Mouse (Mus musculus): ENCODE measurements around the gene Fkbp4. TPM values are rescaled to one million over a fixed set of nuclear protein-coding genes. Genes with fewer than 3 reads are reported as not detected.

Fkbp4 gene
- polyA plus RNA-seq, 1 experiment from 2014 or later, result 489 TPM

DNA sequence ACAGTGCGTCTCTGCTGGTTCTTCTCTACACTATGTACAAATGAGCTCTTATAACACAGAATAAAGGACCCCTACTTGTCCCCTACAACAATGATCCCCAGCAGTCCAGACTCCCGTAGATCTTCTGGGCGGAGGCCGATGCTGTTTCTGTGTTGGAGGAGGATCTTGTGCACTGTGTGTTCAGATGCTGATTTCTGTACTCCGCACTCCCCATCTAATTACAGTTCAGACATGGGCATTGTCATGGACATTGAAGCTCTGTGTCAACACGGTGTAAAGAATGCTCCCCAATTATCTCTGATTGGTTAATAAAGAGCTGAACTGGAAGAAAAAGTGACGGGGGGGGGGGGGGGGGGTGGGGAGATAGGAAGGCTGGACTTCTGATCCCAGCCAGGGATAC, 27.6 kb upstream of the Fkbp4 start:
- no peak for DNase-seq (ENCODE audit: low spot score)
- no peak overlapping the region for H3K4me3 ChIP-seq (ENCODE audit: low read depth, low read length)
- no peak for ATAC-seq (replicated peaks; ENCODE audit: low FRiP score, low TSS enrichment, low read depth)
- no peaks in the 10 kb centered on the region for H3K4me1 ChIP-seq (replicated peaks; ENCODE audit: control insufficient read depth, insufficient read depth, low read length)
- 44% methylated on average over 7 of the region's 7 CpGs for WGBS
- no peak overlapping the region for H3K4me2 ChIP-seq (ENCODE audit: low read length)
- H3K27ac ChIP-seq (ENCODE audit: low read depth), result no peak overlapping the region
- no peaks in the 10 kb centered on the region for H3K36me3 ChIP-seq (ENCODE audit: control insufficient read depth, insufficient read depth, low read length)
- H3K27me3 ChIP-seq (replicated peaks; ENCODE audit: control insufficient read depth, insufficient read depth, low read length), result no peaks in the 10 kb centered on the region
- H3K9ac ChIP-seq (ENCODE audit: low read length), result no peak overlapping the region
- no peaks in the 10 kb centered on the region for H3K9me3 ChIP-seq (ENCODE audit: control insufficient read depth, low read length)

DNA sequence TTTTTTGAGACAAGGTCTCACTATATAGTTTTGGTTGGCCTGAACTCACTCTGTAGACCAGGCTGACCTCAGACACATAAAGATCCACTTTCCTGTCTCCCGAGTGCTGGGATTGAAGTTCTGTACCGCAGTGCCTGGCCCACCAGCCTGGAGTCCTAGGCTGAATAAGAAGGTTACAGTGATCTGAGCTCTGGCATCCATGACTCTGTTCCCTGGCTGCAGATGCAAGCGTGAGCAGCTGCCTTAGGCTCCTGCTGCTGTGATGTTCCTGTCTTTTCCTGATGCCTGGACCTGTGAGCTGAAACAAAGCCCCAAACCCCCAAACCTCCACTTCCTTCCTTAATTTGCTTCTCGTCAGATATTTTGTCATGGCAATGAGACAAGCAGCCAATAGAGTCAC, 26.5 kb upstream of the Fkbp4 start:
- no peaks in the 10 kb centered on the region for H3K27me3 ChIP-seq (replicated peaks; ENCODE audit: control insufficient read depth, insufficient read depth, low read length)
- no peaks in the 10 kb centered on the region for H3K9me3 ChIP-seq (ENCODE audit: control insufficient read depth, low read length)
- H3K9ac ChIP-seq (ENCODE audit: low read length), result no peak overlapping the region
- DNase-seq (ENCODE audit: low spot score) (no peak), ATAC-seq (replicated peaks; ENCODE audit: low FRiP score, low TSS enrichment, low read depth) (no peak)
- 79% methylated on average over 4 of the region's 4 CpGs for WGBS
- H3K4me2 ChIP-seq (ENCODE audit: low read length), result no peak overlapping the region
- no peak overlapping the region for H3K27ac ChIP-seq (ENCODE audit: low read depth)
- no peaks in the 10 kb centered on the region for H3K4me1 ChIP-seq (replicated peaks; ENCODE audit: control insufficient read depth, insufficient read depth, low read length)
- no peak overlapping the region for H3K4me3 ChIP-seq (ENCODE audit: low read depth, low read length)
- H3K36me3 ChIP-seq (ENCODE audit: control insufficient read depth, insufficient read depth, low read length), result no peaks in the 10 kb centered on the region

DNA sequence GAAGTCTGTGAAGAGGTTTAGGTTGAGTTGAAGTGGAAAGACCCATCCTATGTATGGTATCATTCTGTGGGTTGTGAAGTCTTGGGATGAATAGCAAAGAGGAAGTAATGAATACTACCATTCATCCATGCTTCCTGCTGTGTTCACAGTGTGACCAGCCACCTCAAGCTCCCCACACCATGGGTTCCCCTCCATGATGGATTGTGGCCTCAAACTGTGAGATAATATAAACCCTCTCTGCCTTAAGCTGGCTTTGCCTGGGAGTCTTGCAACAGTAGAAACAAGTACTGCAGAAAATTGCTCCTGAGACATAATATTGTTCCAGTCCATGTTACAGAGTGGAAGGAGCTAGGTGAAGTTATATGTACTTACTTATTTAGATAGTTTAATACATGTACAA, 23.1 kb upstream of the Fkbp4 start:
- Histone ChIP-seq H3K9me3 (ENCODE audit: control insufficient read depth, low read length) (no peaks in the 10 kb centered on the region), H3K9ac (ENCODE audit: low read length) (no peak overlapping the region), H3K27me3 (replicated peaks; ENCODE audit: control insufficient read depth, insufficient read depth, low read length) (no peaks in the 10 kb centered on the region), H3K36me3 (ENCODE audit: control insufficient read depth, insufficient read depth, low read length) (no peaks in the 10 kb centered on the region), H3K4me2 (ENCODE audit: low read length) (no peak overlapping the region), H3K4me3 (ENCODE audit: low read depth, low read length) (no peak overlapping the region), H3K27ac (ENCODE audit: low read depth) (no peak overlapping the region), H3K4me1 (replicated peaks; ENCODE audit: control insufficient read depth, insufficient read depth, low read length) (no peaks in the 10 kb centered on the region)
- ATAC-seq (replicated peaks; ENCODE audit: low FRiP score, low TSS enrichment, low read depth) (no peak), DNase-seq (ENCODE audit: low spot score) (no peak)

DNA sequence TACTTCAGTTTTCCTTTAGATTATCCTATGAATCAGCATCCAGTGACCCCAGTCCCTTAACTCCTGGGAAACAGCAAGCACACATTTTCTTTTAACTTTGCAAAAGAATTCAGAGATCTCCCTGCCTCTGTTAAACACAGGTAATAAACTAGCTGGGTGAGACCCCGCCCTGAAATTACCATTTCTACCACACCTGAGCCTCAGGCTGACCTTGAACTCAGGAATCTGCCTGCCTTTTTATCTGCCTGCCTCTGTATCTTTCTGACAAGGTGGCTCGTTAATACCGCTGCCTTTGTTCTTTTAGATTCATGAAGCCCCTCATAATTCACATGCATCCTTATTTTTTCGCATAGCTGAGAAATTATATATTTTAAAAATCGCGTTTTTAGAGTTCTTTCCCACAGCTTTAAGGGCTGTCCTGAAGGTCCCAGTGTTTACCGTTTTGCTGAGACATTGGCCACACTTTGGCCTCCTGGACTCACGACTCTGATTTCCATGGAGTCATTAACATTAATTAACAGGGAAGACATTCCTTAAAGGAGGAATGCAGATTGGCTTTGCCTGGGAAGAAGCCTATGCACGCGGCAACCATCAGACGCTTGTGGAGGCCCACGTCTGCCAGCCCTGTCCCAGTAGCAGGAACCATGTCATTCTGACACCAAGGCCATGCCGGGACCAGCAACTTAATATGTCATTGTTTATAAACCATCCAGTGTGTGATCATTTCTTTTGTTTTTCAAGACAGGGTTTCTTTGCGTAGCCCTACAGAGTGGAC, 22.4 kb upstream of the Fkbp4 start:
- 79% methylated on average over 14 of the region's 14 CpGs for WGBS
- no peaks in the 10 kb centered on the region for H3K4me1 ChIP-seq (replicated peaks; ENCODE audit: control insufficient read depth, insufficient read depth, low read length)
- no peaks in the 10 kb centered on the region for H3K36me3 ChIP-seq (ENCODE audit: control insufficient read depth, insufficient read depth, low read length)
- H3K9me3 ChIP-seq (ENCODE audit: control insufficient read depth, low read length), result no peaks in the 10 kb centered on the region
- no peak for ATAC-seq (replicated peaks; ENCODE audit: low FRiP score, low TSS enrichment, low read depth)
- H3K4me3 ChIP-seq (ENCODE audit: low read depth, low read length), result no peak overlapping the region
- H3K9ac ChIP-seq (ENCODE audit: low read length), result no peak overlapping the region
- no peak overlapping the region for H3K27ac ChIP-seq (ENCODE audit: low read depth)
- no peaks in the 10 kb centered on the region for H3K27me3 ChIP-seq (replicated peaks; ENCODE audit: control insufficient read depth, insufficient read depth, low read length)
- DNase-seq (ENCODE audit: low spot score), result no peak
- H3K4me2 ChIP-seq (ENCODE audit: low read length), result no peak overlapping the region

DNA sequence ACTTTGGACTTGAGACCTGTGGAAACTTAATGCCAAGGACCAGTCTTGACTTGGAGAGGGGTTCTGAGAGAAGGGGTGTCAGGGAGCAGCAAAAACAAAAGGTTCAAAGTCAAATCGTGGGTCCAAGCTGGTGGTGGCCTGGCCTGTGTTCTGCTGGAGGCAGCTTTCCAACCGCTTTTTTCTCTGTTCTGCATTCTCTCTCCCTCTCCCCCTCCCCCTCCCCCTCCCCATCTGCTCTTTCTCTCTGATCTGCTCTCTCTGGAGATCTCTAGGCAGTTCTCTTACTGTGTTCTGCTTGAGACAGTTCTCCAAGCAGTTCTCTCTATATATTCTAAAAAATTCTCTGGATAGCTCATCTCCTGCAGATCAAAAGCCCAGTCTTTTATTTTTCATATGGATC, 21.8 kb upstream of the Fkbp4 start:
- Histone ChIP-seq H3K27ac (ENCODE audit: low read depth) (no peak overlapping the region), H3K36me3 (ENCODE audit: control insufficient read depth, insufficient read depth, low read length) (no peaks in the 10 kb centered on the region), H3K4me3 (ENCODE audit: low read depth, low read length) (no peak overlapping the region), H3K4me2 (ENCODE audit: low read length) (no peak overlapping the region), H3K9me3 (ENCODE audit: control insufficient read depth, low read length) (no peaks in the 10 kb centered on the region), H3K27me3 (replicated peaks; ENCODE audit: control insufficient read depth, insufficient read depth, low read length) (no peaks in the 10 kb centered on the region), H3K4me1 (replicated peaks; ENCODE audit: control insufficient read depth, insufficient read depth, low read length) (no peaks in the 10 kb centered on the region), H3K9ac (ENCODE audit: low read length) (no peak overlapping the region)
- ATAC-seq (replicated peaks; ENCODE audit: low FRiP score, low TSS enrichment, low read depth), result no peak
- 43% methylated on average over 2 of the region's 2 CpGs for WGBS
- no peak for DNase-seq (ENCODE audit: low spot score)

DNA sequence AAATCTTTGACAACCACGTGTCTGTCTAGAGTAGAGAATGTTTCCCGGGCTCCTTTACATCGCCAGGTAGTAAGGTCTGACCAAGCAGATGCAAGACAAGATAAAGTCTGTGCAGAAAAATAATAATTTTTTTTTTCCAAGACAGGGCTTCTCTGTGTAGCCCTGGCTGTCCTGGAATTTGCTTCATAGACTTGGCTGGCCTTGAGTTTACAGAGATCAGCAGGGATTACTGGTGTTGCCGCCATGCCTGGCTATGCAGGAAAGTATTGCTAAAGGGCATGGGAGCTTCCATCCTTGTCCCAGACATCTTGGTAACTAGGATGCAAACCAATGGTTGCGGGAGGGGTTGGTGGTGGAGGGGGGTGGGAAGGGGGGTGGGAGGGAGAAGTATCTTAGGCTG, 18.7 kb upstream of the Fkbp4 start:
- H3K9me3 ChIP-seq (ENCODE audit: control insufficient read depth, low read length), result no peaks in the 10 kb centered on the region
- H3K36me3 ChIP-seq (ENCODE audit: control insufficient read depth, insufficient read depth, low read length), result no peaks in the 10 kb centered on the region
- H3K4me3 ChIP-seq (ENCODE audit: low read depth, low read length), result no peak overlapping the region
- DNase-seq (ENCODE audit: low spot score) (no peak), ATAC-seq (replicated peaks; ENCODE audit: low FRiP score, low TSS enrichment, low read depth) (no peak)
- H3K4me2 ChIP-seq (ENCODE audit: low read length), result no peak overlapping the region
- H3K9ac ChIP-seq (ENCODE audit: low read length), result no peak overlapping the region
- no peaks in the 10 kb centered on the region for H3K27me3 ChIP-seq (replicated peaks; ENCODE audit: control insufficient read depth, insufficient read depth, low read length)
- no peak overlapping the region for H3K27ac ChIP-seq (ENCODE audit: low read depth)
- H3K4me1 ChIP-seq (replicated peaks; ENCODE audit: control insufficient read depth, insufficient read depth, low read length), result no peaks in the 10 kb centered on the region
- 78% methylated on average over 5 of the region's 5 CpGs for WGBS

DNA sequence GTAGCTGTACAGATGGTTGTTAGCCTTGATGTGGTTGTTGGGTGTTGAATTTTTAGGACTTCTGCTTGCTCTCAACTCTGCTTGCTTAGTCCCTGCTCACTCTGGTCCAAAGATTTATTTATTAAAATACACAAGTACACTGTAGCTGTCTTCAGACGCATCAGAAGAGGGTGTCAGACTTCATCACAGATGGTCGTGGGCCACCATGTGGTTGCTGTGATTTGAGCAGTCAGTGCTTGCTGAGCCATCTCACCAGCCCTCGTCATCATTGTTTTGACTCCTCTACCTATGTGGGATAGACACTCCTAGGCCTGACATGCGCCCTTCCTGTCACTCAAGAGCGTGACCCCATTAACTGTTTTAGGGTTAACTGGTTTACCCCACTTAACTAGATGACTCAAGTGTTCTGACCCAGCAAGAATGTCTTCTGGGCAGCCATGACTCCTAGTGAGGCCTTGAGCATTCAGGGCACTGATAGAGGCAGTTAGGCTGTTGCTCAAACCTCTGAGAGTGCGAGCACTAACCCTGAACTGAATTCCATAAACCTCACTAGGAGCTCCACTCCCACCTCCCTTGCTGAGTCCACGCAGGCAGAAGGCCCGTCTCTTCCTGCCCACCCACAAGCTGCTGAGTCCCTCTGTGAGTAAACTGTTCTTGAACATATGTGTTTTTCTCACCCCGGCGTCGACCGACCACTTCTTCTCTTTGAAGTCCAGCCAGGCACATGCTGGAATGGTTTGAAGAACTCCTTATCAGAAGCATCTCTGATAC, 17.5 kb upstream of the Fkbp4 start:
- H3K36me3 ChIP-seq (ENCODE audit: control insufficient read depth, insufficient read depth, low read length), result no peaks in the 10 kb centered on the region
- no peaks in the 10 kb centered on the region for H3K9me3 ChIP-seq (ENCODE audit: control insufficient read depth, low read length)
- 74% methylated on average over 12 of the region's 12 CpGs for WGBS
- no peaks in the 10 kb centered on the region for H3K4me1 ChIP-seq (replicated peaks; ENCODE audit: control insufficient read depth, insufficient read depth, low read length)
- no peak overlapping the region for H3K4me3 ChIP-seq (ENCODE audit: low read depth, low read length)
- no peak overlapping the region for H3K27ac ChIP-seq (ENCODE audit: low read depth)
- no peak overlapping the region for H3K9ac ChIP-seq (ENCODE audit: low read length)
- ATAC-seq (replicated peaks; ENCODE audit: low FRiP score, low TSS enrichment, low read depth) (no peak), DNase-seq (ENCODE audit: low spot score) (no peak)
- H3K4me2 ChIP-seq (ENCODE audit: low read length), result no peak overlapping the region
- H3K27me3 ChIP-seq (replicated peaks; ENCODE audit: control insufficient read depth, insufficient read depth, low read length), result no peaks in the 10 kb centered on the region

DNA sequence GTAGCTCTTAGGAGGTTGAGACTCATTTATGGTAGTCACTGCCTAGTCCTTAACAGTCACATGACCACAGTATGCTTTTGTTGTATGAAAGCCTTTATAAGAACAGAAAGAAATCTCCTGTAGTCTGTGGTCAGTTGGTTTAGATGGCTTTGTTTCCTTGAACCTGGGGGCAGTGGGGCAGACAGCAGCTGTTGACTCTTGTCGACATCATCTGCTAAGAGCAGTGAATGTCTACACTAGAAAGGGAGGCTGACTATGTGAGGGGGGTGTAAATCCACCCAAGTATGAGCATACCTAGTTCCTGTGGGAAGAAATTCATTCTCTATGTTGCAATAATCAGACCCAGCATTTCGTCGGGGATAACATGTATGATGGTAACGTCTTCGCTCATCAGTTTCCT, 8.6 kb upstream of the Fkbp4 start:
- 96% methylated on average over 5 of the region's 5 CpGs for WGBS
- no peaks in the 10 kb centered on the region for H3K9me3 ChIP-seq (ENCODE audit: control insufficient read depth, low read length)
- no peaks in the 10 kb centered on the region for H3K36me3 ChIP-seq (ENCODE audit: control insufficient read depth, insufficient read depth, low read length)
- H3K4me2 ChIP-seq (ENCODE audit: low read length), result no peak overlapping the region
- H3K4me1 ChIP-seq (replicated peaks; ENCODE audit: control insufficient read depth, insufficient read depth, low read length), result no peaks in the 10 kb centered on the region
- no peak for ATAC-seq (replicated peaks; ENCODE audit: low FRiP score, low TSS enrichment, low read depth)
- no peak overlapping the region for H3K9ac ChIP-seq (ENCODE audit: low read length)
- no peak overlapping the region for H3K27ac ChIP-seq (ENCODE audit: low read depth)
- H3K27me3 ChIP-seq (replicated peaks; ENCODE audit: control insufficient read depth, insufficient read depth, low read length), result no peaks in the 10 kb centered on the region
- no peak overlapping the region for H3K4me3 ChIP-seq (ENCODE audit: low read depth, low read length)
- DNase-seq (ENCODE audit: low spot score), result no peak

Data from intestine, embryonic 14.5 days (tissue).